Mouse (Mus musculus): ENCODE results near the gene Adgrv1. TPM values are rescaled to one million over a fixed set of nuclear protein-coding genes. Genes with fewer than 3 reads are reported as not detected.

The Adgrv1 gene
- polyA plus RNA-seq, 1 experiment from 2014 or later = 0.87 TPM

- TF ChIP-seq CTCF (IDR thresholded peaks at IDR 0.05; ENCODE audit: low read depth) (no peak), EP300 (IDR thresholded peaks at IDR 0.05; ENCODE audit: low read depth) (0 out of 2 replicates have a peak, but pooled peaks have one; percentile 25)
- ATAC-seq (peak; percentile 50), DNase-seq (peak; percentile 46)
- Histone ChIP-seq H3K27ac (ENCODE audit: low read depth) (no peak overlapping the region), H3K36me3 (replicated peaks; ENCODE audit: insufficient read depth, low read length) (no peaks in the 10 kb centered on the region), H3K4me2 (ENCODE audit: low read depth, low read length) (no peak overlapping the region), H3K9me3 (ENCODE audit: low read length) (no peaks in the 10 kb centered on the region), H3K4me1 (ENCODE audit: insufficient read depth) (0 out of 2 replicates have a peak, but pooled peaks cover 2% of the 10 kb centered on the region), H3K4me3 (ENCODE audit: low read depth, low read length) (no peak overlapping the region), H3K27me3 (ENCODE audit: insufficient read depth, low read length) (no peaks in the 10 kb centered on the region), H3K9ac (replicated peaks) (no peak overlapping the region)
- 39% methylated on average over 4 of the region's 4 CpGs for WGBS (ENCODE audit: insufficient replicate concordance)
Observed at GRCm38 (mm10) chr13:81103794-81104193, 529.2 kb downstream of the Adgrv1 start.

- Histone ChIP-seq H3K4me2 (ENCODE audit: low read depth, low read length) (no peak overlapping the region), H3K27ac (ENCODE audit: low read depth) (no peak overlapping the region), H3K27me3 (ENCODE audit: insufficient read depth, low read length) (no peaks in the 10 kb centered on the region), H3K9ac (replicated peaks) (no peak overlapping the region), H3K4me3 (ENCODE audit: low read depth, low read length) (no peak overlapping the region), H3K36me3 (replicated peaks; ENCODE audit: insufficient read depth, low read length) (no peaks in the 10 kb centered on the region), H3K4me1 (ENCODE audit: insufficient read depth) (no peaks in the 10 kb centered on the region), H3K9me3 (ENCODE audit: low read length) (no peaks in the 10 kb centered on the region)
- whole genome bisulfite sequencing (ENCODE audit: insufficient replicate concordance) = 72% methylated on average over 2 of the region's 2 CpGs
- no peak for ATAC-seq
- TF ChIP-seq EP300 (IDR thresholded peaks at IDR 0.05; ENCODE audit: low read depth) (no peak), CTCF (IDR thresholded peaks at IDR 0.05; ENCODE audit: low read depth) (no peak)
- DNase-seq = no peak
Observed at GRCm38 (mm10) chr13:81096424-81096823, 536.5 kb downstream of the Adgrv1 start.

- Histone ChIP-seq H3K9me3 (ENCODE audit: low read length) (no peaks in the 10 kb centered on the region), H3K4me3 (ENCODE audit: low read depth, low read length) (no peak overlapping the region), H3K9ac (replicated peaks) (no peak overlapping the region), H3K27ac (ENCODE audit: low read depth) (no peak overlapping the region), H3K4me1 (ENCODE audit: insufficient read depth) (no peaks in the 10 kb centered on the region), H3K4me2 (ENCODE audit: low read depth, low read length) (no peak overlapping the region), H3K36me3 (replicated peaks; ENCODE audit: insufficient read depth, low read length) (no peaks in the 10 kb centered on the region), H3K27me3 (ENCODE audit: insufficient read depth, low read length) (no peaks in the 10 kb centered on the region)
- ATAC-seq = no peak
- no peak for DNase-seq
- 81% methylated on average over 6 of the region's 6 CpGs for WGBS (ENCODE audit: insufficient replicate concordance)
- no peak for TF ChIP-seq CTCF (IDR thresholded peaks at IDR 0.05; ENCODE audit: low read depth)
- TF ChIP-seq EP300 (IDR thresholded peaks at IDR 0.05; ENCODE audit: low read depth) = no peak
Observed at GRCm38 (mm10) chr13:81094513-81094912, 538.4 kb downstream of the Adgrv1 start.

- TF ChIP-seq CTCF (IDR thresholded peaks at IDR 0.05; ENCODE audit: low read depth) = no peak
- no peak for TF ChIP-seq EP300 (IDR thresholded peaks at IDR 0.05; ENCODE audit: low read depth)
- Histone ChIP-seq H3K9ac (replicated peaks) (no peak overlapping the region), H3K9me3 (ENCODE audit: low read length) (no peaks in the 10 kb centered on the region), H3K27me3 (ENCODE audit: insufficient read depth, low read length) (no peaks in the 10 kb centered on the region), H3K27ac (ENCODE audit: low read depth) (no peak overlapping the region), H3K4me2 (ENCODE audit: low read depth, low read length) (no peak overlapping the region), H3K4me3 (ENCODE audit: low read depth, low read length) (no peak overlapping the region), H3K36me3 (replicated peaks; ENCODE audit: insufficient read depth, low read length) (no peaks in the 10 kb centered on the region), H3K4me1 (ENCODE audit: insufficient read depth) (no peaks in the 10 kb centered on the region)
- no peak for ATAC-seq
- DNase-seq = no peak
- WGBS (ENCODE audit: insufficient replicate concordance) = 82% methylated on average over 1 of the region's 1 CpGs
Observed at GRCm38 (mm10) chr13:81090051-81090836, 542.7 kb downstream of the Adgrv1 start.

DNA sequence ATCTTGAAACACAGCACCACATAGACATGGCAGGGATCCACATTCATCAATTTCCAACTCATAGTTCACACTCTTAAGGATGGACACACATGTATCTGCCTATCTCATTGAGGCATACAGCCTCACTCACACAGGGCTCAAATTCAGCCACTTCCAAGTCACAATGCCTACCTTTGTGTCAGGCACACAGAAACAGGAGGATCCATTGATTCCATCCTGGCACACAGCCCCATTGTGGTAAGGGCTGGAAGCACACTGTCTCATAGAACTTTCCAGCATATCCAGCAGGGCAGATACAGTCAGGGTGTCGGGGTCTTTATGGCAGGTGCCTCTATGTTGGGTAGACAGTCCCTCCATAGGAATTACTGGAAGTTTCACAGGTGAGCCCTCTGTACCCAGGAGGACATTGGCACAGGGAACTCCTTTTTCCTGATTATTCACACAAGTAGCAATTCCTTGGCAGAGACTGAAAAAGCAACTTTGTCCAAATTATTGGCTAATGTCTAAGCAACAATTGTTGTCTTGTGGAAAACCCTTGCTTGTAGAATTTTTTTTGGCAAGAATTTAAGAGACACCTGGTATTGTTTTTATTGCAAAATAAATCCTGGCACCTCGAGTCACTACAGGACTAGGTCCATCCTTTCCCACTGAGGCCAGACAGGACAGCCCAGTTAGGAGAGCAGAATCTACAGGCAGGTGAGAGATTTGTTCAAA lies 545.8 kb downstream of the Adgrv1 start:
- DNase-seq = no peak
- WGBS (ENCODE audit: insufficient replicate concordance) = 64% methylated on average over 2 of the region's 2 CpGs
- TF ChIP-seq EP300 (IDR thresholded peaks at IDR 0.05; ENCODE audit: low read depth) (no peak), CTCF (IDR thresholded peaks at IDR 0.05; ENCODE audit: low read depth) (no peak)
- H3K27me3 ChIP-seq (ENCODE audit: insufficient read depth, low read length) = no peaks in the 10 kb centered on the region
- no peak overlapping the region for H3K4me3 ChIP-seq (ENCODE audit: low read depth, low read length)
- no peak overlapping the region for H3K9ac ChIP-seq (replicated peaks)
- H3K9me3 ChIP-seq (ENCODE audit: low read length) = no peaks in the 10 kb centered on the region
- H3K4me2 ChIP-seq (ENCODE audit: low read depth, low read length) = no peak overlapping the region
- no peak for ATAC-seq
- no peaks in the 10 kb centered on the region for H3K4me1 ChIP-seq (ENCODE audit: insufficient read depth)
- no peak overlapping the region for H3K27ac ChIP-seq (ENCODE audit: low read depth)
- no peaks in the 10 kb centered on the region for H3K36me3 ChIP-seq (replicated peaks; ENCODE audit: insufficient read depth, low read length)

DNA sequence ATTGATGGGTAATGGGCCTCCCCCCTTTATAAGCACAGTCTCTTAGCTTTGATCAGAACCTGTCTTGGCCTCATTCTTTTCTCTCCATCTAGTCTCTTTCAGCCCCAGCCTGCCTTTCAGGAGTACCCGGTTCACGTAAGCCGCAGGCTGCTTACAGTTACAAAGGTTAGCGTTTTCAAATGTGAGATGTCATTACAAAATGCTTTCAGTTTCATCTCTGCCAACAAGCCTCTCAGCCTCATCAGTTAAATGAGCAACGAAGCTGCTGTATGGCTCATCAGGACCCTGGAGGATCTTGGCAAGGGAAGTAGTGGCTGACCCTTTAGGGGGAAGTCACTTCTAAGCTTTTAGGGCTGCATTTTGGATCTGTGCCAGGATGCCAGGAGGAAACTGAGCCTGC lies 560.7 kb downstream of the Adgrv1 start:
- H3K9me3 ChIP-seq (ENCODE audit: low read length) = peaks cover 3% of the 10 kb centered on the region; the same call in 1 of the 2 replicates
- no peaks in the 10 kb centered on the region for H3K4me1 ChIP-seq (ENCODE audit: insufficient read depth)
- no peak for DNase-seq
- H3K27ac ChIP-seq (ENCODE audit: low read depth) = no peak overlapping the region
- no peaks in the 10 kb centered on the region for H3K27me3 ChIP-seq (ENCODE audit: insufficient read depth, low read length)
- TF ChIP-seq CTCF (IDR thresholded peaks at IDR 0.05; ENCODE audit: low read depth) (no peak), EP300 (IDR thresholded peaks at IDR 0.05; ENCODE audit: low read depth) (no peak)
- H3K9ac ChIP-seq (replicated peaks) = no peak overlapping the region
- no peak for ATAC-seq
- H3K36me3 ChIP-seq (replicated peaks; ENCODE audit: insufficient read depth, low read length) = no peaks in the 10 kb centered on the region
- WGBS (ENCODE audit: insufficient replicate concordance) = 78% methylated on average over 5 of the region's 5 CpGs
- H3K4me2 ChIP-seq (ENCODE audit: low read depth, low read length) = no peak overlapping the region
- H3K4me3 ChIP-seq (ENCODE audit: low read depth, low read length) = no peak overlapping the region

Measured in liver, postnatal 0 days (tissue).